Mouse (Mus musculus) adrenal gland, adult 10 weeks (tissue): ENCODE measurements around the gene Klhl28. TPM values are rescaled to one million over a fixed set of nuclear protein-coding genes. Genes with fewer than 3 reads are reported as not detected.

Experiments
- polyA plus RNA-seq: library from polyadenylated mRNA; stranded (reverse); fragments of 350-450 nt; fragmentation: Illumina TruSeq; extraction: RNeasy Lipid Tissue Mini Kit (QIAGEN cat#74804); gene quantifications from one replicate; pipeline ENCODE4 v1.2.3, GENCODE M21; 2014; ENCODE audit warnings: low read depth, low replicate concordance

Klhl28 gene
- polyA plus RNA-seq: 31.7 TPM

GRCm38 (mm10) chr12:64965124-64966026, at the start of gene Klhl28, which contains the start of gene Togaram1:
Klhl28 (minus strand) TSS chr12:64965534.
Togaram1 (plus strand) TSS chr12:64965804.

GRCm38 (mm10) chr12:64917578-64918471, 47.5 kb downstream of the Klhl28 start, which contains the start of gene Gm527:
Gm527 (plus strand) TSS chr12:64917906.

Other genes with a start within 250 kb of the Klhl28 start
- 26.1 TPM for gene Gm527, start 47.6 kb downstream of the Klhl28 start, polyA plus RNA-seq
- 136 TPM for gene Togaram1, start 270 bp upstream of the Klhl28 start, polyA plus RNA-seq
- gene Prpf39, start 70.8 kb upstream of the Klhl28 start, polyA plus RNA-seq: 117 TPM
- 663 TPM for gene Fkbp3, start 108.5 kb upstream of the Klhl28 start, polyA plus RNA-seq
- gene Fancm, start 110.1 kb upstream of the Klhl28 start, polyA plus RNA-seq: 14.3 TPM
- gene Mis18bp1, start 207.1 kb upstream of the Klhl28 start, polyA plus RNA-seq: 5.7 TPM